Mouse (Mus musculus) hindbrain, embryonic 15.5 days (tissue): Measurements from ENCODE around the gene Lactbl1. TPM values are rescaled to one million over a fixed set of nuclear protein-coding genes. Genes with fewer than 3 reads are reported as not detected.

Experiments
- ATAC-seq: fragments of 200-750 bp; cut with Nextera tagmentation; 2 replicates; pipeline ENCODE4 v1.8.0; 2017; ENCODE audit warnings: low read depth, moderate number of reproducible peaks, moderate TSS enrichment; ENCODE audit not compliant: low FRiP score
- H3K27ac ChIP-seq: fragments of 300-500 bp; sonication (generic); replicated peaks from 2 replicates; pipeline ENCODE4 v1.5.1; 2015; ENCODE audit warnings: mild to moderate bottlenecking, inconsistent platforms
- H3K27me3 ChIP-seq: fragments of 300-500 bp; sonication (generic); 2 replicates; pipeline ENCODE4 v1.6.1; 2015; ENCODE audit warnings: control low read depth, inconsistent platforms
- H3K36me3 ChIP-seq: fragments of 300-500 bp; sonication (generic); 2 replicates; pipeline ENCODE4 v1.6.1; 2015; ENCODE audit warnings: control low read depth, inconsistent platforms
- H3K4me1 ChIP-seq: fragments of 300-500 bp; sonication (generic); replicated peaks from 2 replicates; pipeline ENCODE4 v1.6.1; 2015; ENCODE audit warnings: control low read depth, inconsistent platforms
- H3K4me2 ChIP-seq: fragments of 300-500 bp; sonication (generic); 2 replicates; pipeline ENCODE4 v1.6.1; 2015; ENCODE audit warnings: moderate library complexity, mild to moderate bottlenecking, inconsistent platforms
- H3K4me3 ChIP-seq: fragments of 300-500 bp; sonication (generic); 2 replicates; pipeline ENCODE4 v1.5.1; 2015; ENCODE audit warnings: mild to moderate bottlenecking, inconsistent platforms
- H3K9ac ChIP-seq: fragments of 300-500 bp; sonication (generic); 2 replicates; pipeline ENCODE4 v1.6.1; 2015; ENCODE audit warnings: inconsistent platforms
- H3K9me3 ChIP-seq: fragments of 300-500 bp; sonication (generic); 2 replicates; pipeline ENCODE4 v1.6.1; 2016; ENCODE audit warnings: control low read depth, inconsistent platforms
- WGBS: fragments of 180-500 bp; shearing (Covaris S2); methylation state at CpG from one replicate; pipeline ENCODE4 v1.1.7; 2015; 5-methylcytosine and 5-hydroxymethylcytosine counted together
- polyA plus RNA-seq: library from polyadenylated mRNA; unstranded; fragments of >200 nt; fragmentation: Nextera tagmentation; extraction: Ambion mirVana; gene quantifications from 2 replicates; pipeline ENCODE4 v1.2.1, GENCODE M21; 2015

Lactbl1 gene
- polyA plus RNA-seq, 1 experiment from 2014 or later: 0.06 TPM

DNA sequence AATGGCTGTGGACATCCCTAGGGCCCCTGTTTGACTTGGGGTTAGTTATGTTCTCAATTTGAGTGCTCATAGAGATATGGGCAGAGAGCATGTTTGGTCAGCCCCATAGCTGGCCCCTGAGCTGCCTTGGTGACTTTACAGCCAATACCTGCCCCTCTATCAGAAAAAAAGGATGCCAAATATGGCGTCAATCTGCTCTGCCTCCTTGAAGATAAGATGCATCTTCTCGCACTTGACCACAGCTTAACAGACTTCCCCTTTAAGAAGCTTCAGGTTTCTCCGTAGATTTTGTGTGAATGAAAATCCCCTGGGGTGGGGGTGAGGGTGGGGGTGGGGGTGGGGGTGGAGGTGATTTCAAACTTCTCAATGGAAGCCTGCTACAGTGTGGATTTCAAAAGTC, 35.5 kb downstream of the Lactbl1 start:
- Histone ChIP-seq H3K36me3 (peaks cover 57% of the 10 kb centered on the region), H3K4me3 (no peak overlapping the region), H3K9me3 (no peaks in the 10 kb centered on the region), H3K9ac (no peak overlapping the region), H3K4me1 (peaks cover 4% of the 10 kb centered on the region), H3K27ac (no peak overlapping the region), H3K4me2 (no peak overlapping the region), H3K27me3 (no peaks in the 10 kb centered on the region)
- 80% methylated on average over 3 of the region's 3 CpGs for WGBS
- no peak for ATAC-seq

DNA sequence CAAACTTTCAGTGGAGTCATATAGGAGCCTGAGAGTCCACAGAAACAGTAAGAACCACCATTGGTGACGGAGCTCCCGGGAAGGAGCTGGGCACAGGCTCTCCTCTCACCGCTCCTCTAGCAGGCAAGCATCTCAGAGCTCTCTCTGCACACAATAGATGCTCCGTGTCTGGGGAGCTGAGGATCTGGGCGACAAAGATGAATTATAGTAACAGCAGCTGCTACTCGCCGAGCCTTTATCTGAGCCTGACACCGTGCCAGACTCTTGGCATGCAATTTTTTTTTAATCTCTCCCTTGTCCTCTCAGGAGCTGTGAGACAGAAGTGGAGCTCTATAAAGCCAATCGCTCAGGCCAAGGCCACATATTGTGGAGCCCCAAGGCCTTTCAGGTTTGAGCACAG, 42.6 kb downstream of the Lactbl1 start:
- Histone ChIP-seq H3K27me3 (no peaks in the 10 kb centered on the region), H3K4me3 (no peak overlapping the region), H3K36me3 (peaks cover 23% of the 10 kb centered on the region), H3K9ac (no peak overlapping the region), H3K4me2 (no peak overlapping the region), H3K27ac (peak overlapping the region; percentile 72), H3K4me1 (no peaks in the 10 kb centered on the region; the same call in 1 of the 2 replicates), H3K9me3 (no peaks in the 10 kb centered on the region)
- 33% methylated on average over 9 of the region's 9 CpGs for WGBS
- peak; percentile 46; the same call in 1 of the 2 replicates for ATAC-seq

DNA sequence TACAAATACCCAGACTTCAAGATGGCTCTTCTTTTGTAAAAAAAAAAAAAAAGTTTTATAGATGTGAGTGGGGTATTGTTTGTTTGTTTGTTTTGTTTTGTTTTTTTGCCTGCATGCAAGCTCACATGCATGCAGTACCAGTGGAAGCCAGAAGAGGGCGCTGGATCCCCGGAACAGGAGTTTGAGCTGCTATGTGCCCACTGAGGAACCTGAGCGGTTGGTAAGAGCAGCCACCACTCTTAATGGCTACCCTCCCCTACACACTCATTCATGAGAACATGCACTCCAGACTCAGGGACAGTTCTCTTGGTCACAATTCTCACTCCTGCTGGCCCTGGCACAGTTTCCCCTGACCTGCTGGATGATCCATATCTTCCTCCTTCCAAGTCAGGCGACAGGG, 43.6 kb downstream of the Lactbl1 start:
- Histone ChIP-seq H3K9ac (no peak overlapping the region), H3K4me3 (no peak overlapping the region), H3K27me3 (no peaks in the 10 kb centered on the region), H3K36me3 (peaks cover 13% of the 10 kb centered on the region), H3K27ac (no peak overlapping the region), H3K9me3 (no peaks in the 10 kb centered on the region), H3K4me2 (no peak overlapping the region), H3K4me1 (no peaks in the 10 kb centered on the region; the same call in 1 of the 2 replicates)
- no peak for ATAC-seq
- 75% methylated on average over 4 of the region's 4 CpGs for WGBS

DNA sequence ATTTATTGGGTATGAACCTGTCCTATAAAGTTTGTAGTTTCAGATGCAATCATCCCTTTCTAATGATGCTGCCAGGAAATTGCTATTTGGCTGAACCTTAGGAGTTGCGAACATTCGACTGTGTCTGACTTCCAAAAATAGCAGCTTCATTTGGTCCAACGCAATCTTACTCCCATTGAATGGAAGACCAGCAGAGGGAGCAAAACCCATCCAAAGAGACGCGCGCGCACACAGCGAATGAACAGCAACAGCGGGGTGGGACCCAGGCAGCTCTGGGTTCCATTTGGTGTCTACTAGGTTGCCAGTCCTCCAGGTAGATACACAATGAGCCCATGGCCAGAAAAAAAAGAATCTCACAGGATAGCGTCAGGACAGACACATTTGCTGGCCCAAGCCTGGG, 45.3 kb downstream of the Lactbl1 start:
- Histone ChIP-seq H3K27ac (no peak overlapping the region), H3K4me3 (no peak overlapping the region), H3K4me2 (no peak overlapping the region), H3K27me3 (no peaks in the 10 kb centered on the region), H3K9ac (no peak overlapping the region), H3K36me3 (peaks cover 16% of the 10 kb centered on the region), H3K9me3 (no peaks in the 10 kb centered on the region), H3K4me1 (no peaks in the 10 kb centered on the region; the same call in 1 of the 2 replicates)
- WGBS: 66% methylated on average over 10 of the region's 10 CpGs
- ATAC-seq: 0 out of 2 replicates have a peak, but pooled peaks have one; percentile 25

DNA sequence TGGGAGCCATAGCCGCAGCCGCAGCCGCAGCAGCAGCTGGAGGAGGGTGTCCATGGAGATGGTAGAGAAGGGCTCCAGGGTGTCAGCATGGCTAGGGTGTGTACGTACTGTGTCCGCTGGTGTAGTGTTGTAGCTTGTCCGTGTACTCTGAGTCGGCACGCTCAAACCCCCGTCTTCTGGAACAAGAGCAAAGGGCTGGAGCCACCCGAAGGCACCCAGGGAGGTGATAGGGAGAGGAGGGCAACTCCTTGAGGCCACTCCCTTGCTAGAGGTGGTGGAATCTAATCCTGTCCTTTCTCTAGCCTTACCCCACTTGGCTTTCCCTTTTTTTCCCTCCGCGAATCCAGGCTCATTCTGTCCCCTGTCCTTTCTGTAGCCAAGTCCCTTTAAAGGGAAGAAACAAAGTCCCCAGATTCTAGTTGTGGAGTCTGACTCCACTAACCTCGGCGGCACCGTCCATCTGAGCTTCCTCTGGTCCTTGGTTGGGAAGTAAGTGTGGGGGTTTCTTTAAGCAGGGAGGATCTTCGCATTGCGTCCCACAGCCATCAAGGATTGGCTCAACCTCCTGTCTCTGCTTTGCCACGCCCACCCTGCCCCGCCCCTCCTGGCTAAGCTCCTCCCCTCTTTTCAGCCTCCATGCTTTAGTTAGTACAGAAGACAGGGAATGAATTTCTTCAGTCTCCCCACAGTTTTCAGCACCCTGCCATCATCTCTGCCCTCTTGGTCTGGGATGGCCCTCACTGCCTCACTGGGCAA, 50.1 kb downstream of the Lactbl1 start:
- no peak overlapping the region for H3K4me2 ChIP-seq
- H3K9me3 ChIP-seq: no peaks in the 10 kb centered on the region
- H3K27ac ChIP-seq: no peak overlapping the region
- no peak for ATAC-seq
- H3K4me3 ChIP-seq: no peak overlapping the region
- no peaks in the 10 kb centered on the region for H3K27me3 ChIP-seq
- H3K9ac ChIP-seq: no peak overlapping the region
- 92% methylated on average over 19 of the region's 19 CpGs for WGBS
- peaks cover 20% of the 10 kb centered on the region for H3K36me3 ChIP-seq
- no peaks in the 10 kb centered on the region for H3K4me1 ChIP-seq

DNA sequence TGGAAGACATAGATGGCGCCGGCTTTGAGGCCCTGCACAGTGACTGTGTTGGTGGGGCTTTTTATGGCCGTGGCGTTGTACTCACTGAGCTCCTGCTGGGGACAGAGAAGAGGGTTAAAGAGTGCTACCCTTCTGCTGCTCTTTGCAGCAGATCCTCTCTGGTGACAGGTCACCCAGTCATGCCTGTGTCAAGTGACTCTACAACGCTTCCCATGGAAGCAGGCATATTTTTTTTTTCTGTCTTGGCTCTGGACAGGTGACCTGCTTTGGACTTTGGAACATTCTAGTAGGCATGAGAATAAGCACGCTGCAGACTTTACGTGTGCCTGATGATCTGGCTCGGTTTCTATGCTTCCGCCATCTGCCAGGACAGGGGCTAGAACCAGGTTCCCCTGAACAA, 53.0 kb downstream of the Lactbl1 start:
- peaks cover 10% of the 10 kb centered on the region for H3K4me1 ChIP-seq
- WGBS: 89% methylated on average over 9 of the region's 9 CpGs
- ATAC-seq: no peak

DNA sequence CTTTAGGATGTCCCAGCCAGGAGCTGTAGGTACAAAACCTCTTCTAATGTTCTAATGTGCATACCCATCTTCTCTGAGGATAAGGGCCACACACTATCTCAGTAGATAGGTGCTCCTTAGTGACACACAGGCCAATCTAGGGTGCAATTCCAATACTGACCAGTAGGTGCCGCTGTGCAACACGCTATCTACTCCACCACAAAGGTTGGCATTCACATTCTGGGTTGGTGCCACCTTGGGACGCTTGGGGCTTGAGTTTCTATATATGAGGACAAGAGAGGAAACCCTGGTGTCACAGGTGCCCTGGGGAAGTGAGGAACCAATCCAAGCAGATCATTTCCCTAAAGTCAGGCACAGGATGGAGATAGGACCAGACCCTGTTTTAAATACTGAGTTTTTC, 56.1 kb downstream of the Lactbl1 start:
- Histone ChIP-seq H3K9ac (no peak overlapping the region), H3K4me3 (no peak overlapping the region), H3K4me2 (no peak overlapping the region), H3K4me1 (peaks cover 16% of the 10 kb centered on the region), H3K36me3 (peaks cover 12% of the 10 kb centered on the region), H3K9me3 (no peaks in the 10 kb centered on the region), H3K27me3 (no peaks in the 10 kb centered on the region), H3K27ac (peak overlapping the region; percentile 54)
- peak; percentile 71; the same call in 1 of the 2 replicates for ATAC-seq
- 4% methylated on average over 3 of the region's 3 CpGs for WGBS

More for the DNA sequence above, 53.0 kb downstream of the Lactbl1 start:
- H3K36me3 ChIP-seq: peaks cover 16% of the 10 kb centered on the region
- H3K27ac ChIP-seq: no peak overlapping the region
- no peaks in the 10 kb centered on the region for H3K9me3 ChIP-seq
- no peak overlapping the region for H3K9ac ChIP-seq
- H3K4me2 ChIP-seq: no peak overlapping the region
- no peak overlapping the region for H3K4me3 ChIP-seq
- H3K27me3 ChIP-seq: no peaks in the 10 kb centered on the region

DNA sequence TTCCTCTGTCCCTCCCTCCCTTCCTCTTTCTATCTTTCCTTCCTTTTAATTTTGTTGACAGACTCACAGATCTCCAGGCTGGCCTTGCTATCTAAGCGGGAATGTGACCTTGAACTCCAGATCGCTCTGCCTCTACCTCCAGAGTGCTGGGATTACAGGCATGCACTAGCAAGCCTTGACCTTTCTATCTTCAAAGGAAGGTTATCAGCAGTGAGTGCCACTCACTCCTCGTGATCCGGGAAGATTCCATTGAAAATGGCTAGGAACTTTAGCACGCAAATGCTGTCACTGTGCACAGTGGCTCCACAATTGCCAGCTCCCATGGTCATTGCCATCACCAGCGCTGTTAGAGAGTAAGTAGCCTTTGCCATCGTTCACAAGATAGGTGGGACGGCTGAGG, 56.8 kb downstream of the Lactbl1 start:
- Histone ChIP-seq H3K4me3 (no peak overlapping the region), H3K27ac (no peak overlapping the region), H3K36me3 (peaks cover 14% of the 10 kb centered on the region), H3K4me1 (peaks cover 16% of the 10 kb centered on the region), H3K9me3 (no peaks in the 10 kb centered on the region), H3K4me2 (no peak overlapping the region), H3K27me3 (no peaks in the 10 kb centered on the region), H3K9ac (no peak overlapping the region)
- 84% methylated on average over 8 of the region's 8 CpGs for WGBS
- ATAC-seq: no peak

DNA sequence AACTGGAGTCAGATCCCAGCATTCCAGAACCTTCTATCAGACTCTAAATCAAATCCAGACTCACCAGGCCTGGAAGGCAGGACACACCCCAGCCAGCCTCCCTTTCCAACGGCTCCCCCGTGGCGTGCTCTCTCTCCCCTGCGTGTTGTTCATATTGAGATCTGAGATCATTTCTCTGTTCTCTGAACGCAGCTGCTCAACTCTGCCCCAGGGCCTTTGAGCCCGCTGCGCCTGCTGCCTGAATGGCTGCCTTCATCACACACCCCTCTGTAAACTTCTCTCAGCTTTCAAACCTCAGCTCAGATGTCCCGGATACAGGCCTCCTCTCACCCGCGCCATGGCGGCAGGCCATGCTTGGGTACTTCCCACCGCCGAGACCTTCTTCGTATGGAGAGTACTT, 58.2 kb downstream of the Lactbl1 start:
- Histone ChIP-seq H3K27ac (no peak overlapping the region), H3K9me3 (no peaks in the 10 kb centered on the region), H3K9ac (no peak overlapping the region), H3K4me2 (no peak overlapping the region), H3K4me1 (peaks cover 16% of the 10 kb centered on the region), H3K4me3 (no peak overlapping the region), H3K27me3 (no peaks in the 10 kb centered on the region), H3K36me3 (0 out of 2 replicates have a peak, but pooled peaks cover 3% of the 10 kb centered on the region)
- WGBS: 53% methylated on average over 14 of the region's 14 CpGs
- no peak for ATAC-seq

DNA sequence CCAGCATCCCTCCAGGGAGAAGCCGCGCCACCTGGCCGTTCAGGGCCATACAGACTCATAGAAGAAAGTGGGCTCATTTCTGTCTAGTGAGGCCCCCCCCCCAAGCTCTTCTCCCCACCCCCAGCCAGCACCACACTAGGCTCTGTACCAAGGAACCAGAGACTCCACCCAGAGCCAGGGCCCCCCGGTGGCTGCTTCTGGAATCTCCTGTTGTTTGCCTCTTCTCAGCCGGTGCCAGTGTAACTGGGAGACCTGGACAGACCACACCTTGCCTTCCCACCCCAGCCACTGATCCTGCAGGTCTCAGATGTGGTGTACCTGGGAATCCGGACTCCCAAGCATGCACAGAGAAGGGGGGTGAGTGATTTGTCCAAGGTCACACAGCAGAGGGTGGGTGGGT, 62.1 kb downstream of the Lactbl1 start:
- no peak for ATAC-seq
- H3K4me2 ChIP-seq: no peak overlapping the region
- H3K9me3 ChIP-seq: no peaks in the 10 kb centered on the region
- H3K36me3 ChIP-seq: 0 out of 2 replicates have a peak, but pooled peaks cover 3% of the 10 kb centered on the region
- H3K9ac ChIP-seq: no peak overlapping the region
- H3K27me3 ChIP-seq: no peaks in the 10 kb centered on the region
- H3K4me1 ChIP-seq: peaks cover 10% of the 10 kb centered on the region
- no peak overlapping the region for H3K4me3 ChIP-seq
- no peak overlapping the region for H3K27ac ChIP-seq
- WGBS: 73% methylated on average over 6 of the region's 6 CpGs

DNA sequence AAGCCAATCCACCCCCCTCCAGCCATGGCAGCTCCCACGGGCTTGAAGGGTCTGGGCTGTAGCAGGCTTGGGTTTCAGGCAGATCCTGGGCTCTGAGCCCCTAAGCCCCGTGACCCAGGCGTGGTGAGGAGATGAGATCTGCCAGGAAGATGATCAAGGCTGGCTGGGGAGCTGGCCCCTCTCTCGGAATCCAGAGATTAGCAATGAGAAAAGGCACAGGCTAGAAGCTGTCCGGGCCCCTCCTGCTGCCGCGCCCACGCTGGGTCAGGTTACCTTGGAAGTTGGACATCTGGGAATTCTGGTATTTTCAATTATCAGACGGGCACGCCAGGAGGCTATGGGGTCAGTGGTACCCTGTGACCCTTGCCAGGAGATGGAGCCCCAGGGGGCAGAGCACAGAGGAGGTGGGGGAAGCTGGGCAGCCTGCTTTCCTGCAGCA, 63.0 kb downstream of the Lactbl1 start:
- H3K4me3 ChIP-seq: no peak overlapping the region
- no peak overlapping the region for H3K27ac ChIP-seq
- 78% methylated on average over 10 of the region's 10 CpGs for WGBS
- H3K4me2 ChIP-seq: no peak overlapping the region
- H3K4me1 ChIP-seq: peaks cover 6% of the 10 kb centered on the region; the same call in 1 of the 2 replicates
- no peaks in the 10 kb centered on the region for H3K27me3 ChIP-seq
- ATAC-seq: no peak
- no peak overlapping the region for H3K9ac ChIP-seq
- 0 out of 2 replicates have a peak, but pooled peaks cover 3% of the 10 kb centered on the region for H3K36me3 ChIP-seq
- H3K9me3 ChIP-seq: no peaks in the 10 kb centered on the region

DNA sequence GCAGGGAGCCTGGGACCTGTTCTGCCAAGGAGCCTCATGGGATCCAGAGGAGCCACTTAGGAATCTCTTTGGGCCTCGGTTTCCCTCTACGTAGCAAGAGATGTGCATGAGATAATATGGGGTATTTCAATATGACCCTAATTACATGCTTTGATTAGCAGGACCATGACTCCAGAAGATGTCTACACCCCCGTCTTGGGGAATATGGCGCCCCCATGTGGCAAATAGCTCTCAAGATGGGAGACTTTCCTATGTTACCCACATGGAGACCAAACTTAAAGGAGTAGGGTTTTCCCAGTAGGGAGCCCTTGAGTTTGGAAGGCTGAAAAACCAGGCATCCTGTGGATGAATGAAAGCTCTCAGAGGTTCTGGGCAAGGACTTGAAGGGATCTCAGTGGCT, 65.7 kb downstream of the Lactbl1 start:
- peaks cover 18% of the 10 kb centered on the region for H3K36me3 ChIP-seq
- WGBS: 60% methylated on average over 4 of the region's 4 CpGs

More for the DNA sequence above, 65.7 kb downstream of the Lactbl1 start:
- H3K4me3 ChIP-seq: no peak overlapping the region
- H3K9me3 ChIP-seq: no peaks in the 10 kb centered on the region
- H3K4me2 ChIP-seq: no peak overlapping the region
- no peaks in the 10 kb centered on the region for H3K4me1 ChIP-seq
- no peak overlapping the region for H3K9ac ChIP-seq
- H3K27ac ChIP-seq: no peak overlapping the region
- no peak for ATAC-seq
- H3K27me3 ChIP-seq: no peaks in the 10 kb centered on the region
